Mouse (Mus musculus): ENCODE data around the gene Ldlrad3.

The Ldlrad3 gene

DNA sequence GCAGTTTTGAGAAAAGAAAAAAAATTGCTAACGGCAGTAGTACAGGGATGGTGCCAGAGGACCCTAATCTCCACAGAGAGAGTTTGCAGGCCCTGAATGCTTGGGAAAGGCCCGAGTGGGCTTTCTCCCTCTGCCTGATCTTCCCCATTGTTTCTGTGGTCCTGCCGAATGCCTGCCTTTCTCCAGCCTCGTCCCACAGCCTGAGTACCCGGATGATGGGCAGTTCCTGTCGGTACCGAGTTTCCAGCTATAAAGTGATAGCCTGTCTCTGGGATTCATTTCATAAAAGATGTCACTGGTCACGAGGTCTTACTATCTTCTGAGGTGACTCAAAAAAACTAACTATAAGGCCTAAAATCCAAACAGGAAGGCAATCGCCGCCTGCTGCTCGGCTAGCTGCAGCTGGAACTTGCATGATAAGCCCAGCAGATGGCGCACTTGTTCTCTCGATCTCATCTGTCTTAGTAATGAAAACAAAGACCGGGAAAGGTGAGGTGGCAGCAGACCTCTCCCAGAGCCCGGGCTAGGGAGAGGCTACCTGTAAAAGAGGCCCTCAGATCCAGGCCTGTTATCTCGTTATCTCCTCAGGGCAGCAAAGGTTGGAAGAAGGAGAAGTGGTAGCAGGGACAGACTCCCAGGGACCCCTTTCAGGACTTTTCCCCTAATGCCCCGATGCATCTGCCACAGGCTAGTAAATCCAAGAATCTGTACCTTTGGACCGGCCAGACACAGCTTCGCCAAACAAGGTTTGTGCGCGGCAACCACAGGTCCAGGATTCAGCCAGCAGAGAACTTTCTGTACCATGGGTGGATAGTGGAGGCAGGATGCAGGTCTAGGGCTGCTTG is 280.4 kb downstream of the Ldlrad3 start:
- peak; percentile 78 for DNase-seq (ENCODE audit: low spot score)

DNA sequence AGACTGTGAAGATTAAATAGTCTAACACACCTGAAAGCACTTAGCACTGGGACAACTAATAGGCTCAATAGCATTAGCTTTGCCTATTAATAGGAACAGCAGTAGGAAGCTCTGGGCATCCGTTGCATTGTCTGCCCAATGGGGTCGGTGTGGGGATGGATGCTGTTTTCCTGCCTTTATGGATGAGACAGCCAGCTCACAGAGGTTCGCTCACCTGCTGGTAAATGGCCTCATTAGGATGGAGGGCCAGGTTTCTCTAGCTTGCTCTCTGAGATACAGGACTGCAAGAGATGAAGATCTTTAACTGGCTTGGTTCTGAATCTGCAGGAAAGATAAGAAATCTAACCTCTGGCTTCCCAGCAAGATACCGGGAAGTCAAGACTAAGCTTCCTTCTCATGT is 284.0 kb downstream of the Ldlrad3 start:
- DNase-seq (ENCODE audit: low spot score), result no peak
